Mouse (Mus musculus) adrenal gland, postnatal 4 days (tissue): ENCODE measurements around the gene Ndufa6. TPM values are rescaled to one million over a fixed set of nuclear protein-coding genes. Genes with fewer than 3 reads are reported as not detected.
"Not testable (repeated sequence)": the region's sequence is repeated elsewhere in the genome, so short reads cannot be mapped to it uniquely, and the experiment has no call there.

Source experiments
- DNase-seq, 2 experiments: peaks; one replicate each; pipeline ENCODE4 v3.0.0; 2021 to 2022; ENCODE audit warnings: low spot score in 2 of 2, mixed read lengths in 2 of 2
- total RNA-seq, 2 experiments: library from RNA; stranded (reverse); gene quantifications; 2 replicates each; pipeline ENCODE4 v1.2.3; 2021

The Ndufa6 gene
- total RNA-seq, 2 experiments from 2014 or later = 406 to 421 TPM

DNA sequence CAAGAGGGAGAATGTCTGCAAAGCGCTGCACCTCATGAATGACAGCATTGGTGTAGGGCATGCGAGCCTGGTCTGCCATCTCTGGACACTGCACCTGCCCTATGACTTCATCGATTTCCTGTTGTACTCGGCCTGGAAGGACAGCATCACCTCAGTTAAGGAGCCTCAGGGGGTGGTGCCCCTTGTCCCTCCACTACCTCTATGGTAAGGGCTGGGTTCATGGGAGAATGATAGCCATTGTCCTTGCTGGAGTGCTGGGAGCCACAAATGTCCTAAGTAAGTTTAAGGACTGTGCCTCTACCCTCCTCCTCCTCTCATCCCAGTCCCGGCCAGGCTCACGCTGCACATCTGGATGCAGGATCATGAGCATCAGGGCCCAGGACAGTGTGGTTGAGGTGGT is 18.3 kb upstream of the Ndufa6 start:
- no peak for DNase-seq

DNA sequence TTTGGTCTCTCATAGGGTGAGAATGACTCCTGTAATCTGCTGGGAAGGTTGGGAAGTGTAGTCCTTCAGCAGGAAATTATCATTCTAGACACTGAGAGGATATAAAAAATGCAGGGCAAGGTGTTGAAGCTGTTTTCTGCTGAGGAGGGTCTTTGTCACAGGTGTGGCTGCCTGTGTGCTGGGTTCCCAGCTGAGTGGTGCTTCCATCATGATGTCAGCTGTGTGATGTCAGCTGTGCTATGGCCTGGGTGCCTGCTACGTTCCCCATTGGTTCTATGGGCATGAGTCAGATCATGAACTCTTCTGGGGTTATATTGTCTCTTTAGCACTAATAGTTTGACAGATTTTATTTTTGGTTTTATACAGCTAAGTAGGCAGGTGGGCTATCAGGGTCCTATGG is 14.7 kb upstream of the Ndufa6 start:
- DNase-seq = no peak

GRCm38 (mm10) chr15:82368146-82368545 is 14.0 kb upstream of the Ndufa6 start:
- DNase-seq = no peak

DNA sequence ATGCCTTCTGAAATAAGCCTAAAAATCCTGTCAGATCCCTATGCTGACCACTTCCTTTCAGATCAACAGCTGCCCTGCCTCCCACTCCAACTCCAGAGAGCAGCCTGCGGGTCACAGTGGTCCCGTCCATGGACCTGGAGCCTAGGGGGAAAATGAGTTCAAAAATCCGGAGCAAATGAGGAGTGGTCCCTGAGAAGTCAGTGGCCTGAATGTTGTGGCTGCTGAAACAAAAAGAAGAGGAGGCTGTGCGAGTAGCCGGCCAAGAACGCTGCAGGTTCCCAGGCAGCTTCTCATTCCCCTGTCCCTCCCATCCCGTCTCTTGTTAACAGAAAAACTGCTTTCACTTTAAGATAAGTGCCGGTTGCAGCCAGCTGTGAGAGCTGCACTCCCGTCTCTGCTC is 10.4 kb upstream of the Ndufa6 start:
- not testable (repeated sequence) for DNase-seq

DNA sequence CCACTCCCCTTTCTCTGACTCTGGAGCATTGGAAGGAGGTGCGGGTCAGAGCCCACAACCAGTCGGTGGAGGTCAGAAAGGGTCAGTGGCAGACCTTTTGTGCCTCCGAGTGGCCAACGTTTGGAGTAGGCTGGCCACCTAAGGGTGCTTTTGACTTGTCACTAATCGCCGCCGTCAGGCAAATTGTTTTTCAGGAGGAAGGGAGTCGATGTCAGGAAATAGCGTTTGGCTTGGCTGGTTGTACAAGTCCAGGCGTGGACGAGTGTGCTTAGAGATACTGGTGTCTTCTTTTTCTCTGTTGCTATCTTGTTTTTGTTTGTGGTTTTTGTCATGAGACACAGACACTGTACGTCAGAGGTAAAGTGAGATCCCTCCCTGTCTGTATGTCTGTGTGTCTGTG is 9.7 kb upstream of the Ndufa6 start:
- not testable (repeated sequence) for DNase-seq

- no peak for DNase-seq
Measured at GRCm38 (mm10) chr15:82362234-82362633, 8.1 kb upstream of the Ndufa6 start.

DNA sequence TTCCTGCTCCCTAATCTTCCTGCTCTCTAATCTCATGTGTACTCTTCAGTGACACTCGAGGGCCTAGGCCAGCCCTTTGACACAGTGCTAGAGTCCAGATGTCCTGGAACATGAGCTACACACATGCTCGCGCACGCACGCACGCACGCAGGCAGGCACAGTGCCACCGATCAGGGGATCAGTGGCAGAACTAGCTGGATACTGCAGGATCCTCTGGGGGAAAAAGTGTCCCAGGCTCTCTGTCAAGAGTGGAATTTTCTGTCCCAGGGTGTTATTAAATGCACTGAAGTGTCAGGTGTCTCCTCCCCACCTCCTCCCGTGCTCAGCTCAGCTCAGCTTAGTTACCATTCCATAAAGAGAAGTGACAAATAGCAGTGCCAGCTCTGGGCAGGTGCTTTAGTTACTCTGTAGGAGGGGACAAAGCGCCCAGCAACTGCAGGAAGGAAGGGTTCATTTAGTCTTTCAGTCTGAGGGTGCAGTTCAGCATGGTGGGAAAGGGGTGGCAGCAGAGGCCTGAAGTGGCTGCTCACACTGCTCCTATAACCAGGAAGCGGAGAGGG is 7.4 kb upstream of the Ndufa6 start:
- DNase-seq = peak in 1 of 2 experiments; percentile 3

DNA sequence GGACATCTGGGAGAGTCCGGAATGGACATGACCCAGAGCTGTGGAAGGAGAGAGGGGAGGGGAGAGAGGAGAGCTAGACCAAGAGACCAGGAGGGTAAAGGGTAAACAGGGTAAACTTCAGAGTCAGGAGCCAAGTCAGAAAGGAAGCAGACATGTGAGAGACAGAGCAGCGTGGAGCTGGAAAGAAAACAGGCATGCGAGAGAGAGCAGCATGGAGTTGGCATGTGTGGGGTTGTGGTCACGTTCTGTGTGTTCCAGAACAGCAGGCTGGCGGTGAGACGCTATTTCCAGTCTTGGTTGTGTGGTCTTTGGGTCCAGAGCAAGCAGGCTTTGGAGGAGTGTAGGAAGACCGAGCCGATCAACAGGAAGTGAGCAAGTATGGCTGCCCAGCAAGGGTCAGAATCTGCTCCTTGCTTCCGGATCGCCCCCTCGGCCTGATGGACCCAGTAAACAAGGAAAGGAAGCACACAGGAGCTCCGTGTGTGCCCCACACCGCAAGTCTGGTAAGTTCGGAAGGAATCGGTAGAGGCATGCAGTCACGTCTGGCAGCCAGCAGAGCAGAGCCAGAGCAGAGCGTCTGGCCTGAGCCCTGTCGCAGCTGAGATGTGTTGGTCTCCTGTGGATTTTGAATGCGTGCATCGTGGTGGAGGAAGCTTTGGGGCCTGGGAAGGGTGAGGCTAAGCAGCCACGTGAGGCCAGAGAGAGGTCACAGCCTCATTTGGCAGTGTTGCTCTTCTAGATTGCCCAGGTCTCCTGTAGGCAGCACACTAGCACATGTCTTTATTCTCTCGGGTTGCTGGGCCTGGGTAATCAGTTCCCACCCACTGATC is 4.5 kb upstream of the Ndufa6 start:
- DNase-seq = no peak

DNA sequence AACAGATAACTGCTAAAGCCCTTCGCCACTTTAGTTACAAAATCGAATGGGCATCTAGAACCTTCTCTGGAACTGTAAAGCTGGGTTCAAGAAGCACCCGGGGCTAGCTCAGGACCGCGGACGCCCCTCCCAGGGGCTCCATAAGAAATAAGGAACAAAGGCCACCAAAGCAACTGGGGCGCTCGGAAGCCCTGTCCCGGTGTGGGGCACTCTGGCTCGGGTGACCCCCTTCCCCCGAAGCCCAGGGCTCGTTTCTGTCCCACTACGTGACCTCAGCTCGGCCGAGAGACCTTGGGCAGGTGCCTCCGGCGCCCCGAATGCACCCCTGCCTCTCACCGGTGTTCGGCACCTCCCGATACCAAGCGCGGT is 393 bp downstream of the Ndufa6 start:
- DNase-seq = no peak

DNA sequence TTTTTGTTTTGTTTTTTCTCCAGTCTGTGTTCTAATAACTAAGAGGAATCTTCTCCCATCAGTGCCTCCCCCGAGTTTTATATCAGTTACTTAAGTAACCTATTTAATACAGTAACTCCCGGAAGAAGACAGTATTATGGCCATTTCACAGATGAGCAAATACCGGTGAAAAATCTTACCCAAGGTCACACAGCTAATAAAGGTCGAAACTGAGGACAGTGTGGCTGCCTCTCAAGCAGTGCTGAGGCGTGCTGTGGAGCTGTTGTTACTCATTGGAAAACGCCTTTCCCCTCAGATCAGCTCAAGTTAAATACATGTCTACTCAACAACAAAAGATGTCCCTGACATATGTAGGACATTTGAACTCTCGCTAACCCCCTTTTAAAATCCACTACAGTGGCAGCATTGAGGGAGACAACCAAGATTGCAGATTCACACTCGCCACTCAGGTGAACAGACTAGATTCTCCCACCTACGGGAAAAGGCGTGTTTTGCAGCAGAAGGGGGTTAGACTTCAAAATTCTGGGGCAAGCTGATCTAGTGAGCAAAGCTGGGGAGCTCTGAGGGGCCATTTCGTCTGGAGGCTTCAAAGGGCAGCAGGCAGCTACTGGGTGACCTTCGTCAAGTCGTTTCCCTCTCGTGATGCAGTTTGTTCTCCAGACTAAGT is 911 bp downstream of the Ndufa6 start:
- DNase-seq = no peak

- no peak for DNase-seq
Measured at GRCm38 (mm10) chr15:82351480-82351879, 2.6 kb downstream of the Ndufa6 start.

GRCm38 (mm10) chr15:82350349-82350748 is 3.8 kb downstream of the Ndufa6 start:
- DNase-seq = no peak

DNA sequence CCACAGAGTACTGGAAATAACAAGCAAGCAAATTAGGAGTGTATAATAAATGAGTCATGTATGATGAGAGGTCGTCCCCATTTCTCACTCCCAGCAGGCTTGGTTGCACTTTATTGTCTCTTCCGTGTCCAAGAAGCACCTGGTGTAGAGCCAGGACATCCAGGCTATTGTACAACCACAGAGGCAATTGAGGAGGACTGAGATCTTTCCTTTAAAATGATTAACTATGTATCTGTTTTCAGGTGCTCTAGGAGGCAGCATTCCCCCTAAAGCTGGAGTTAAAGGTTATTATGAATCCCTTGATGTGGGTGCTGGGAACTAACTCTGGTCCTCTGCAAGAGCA is 5.2 kb downstream of the Ndufa6 start:
- DNase-seq = no peak

GRCm38 (mm10) chr15:82348258-82348998 is 5.7 kb downstream of the Ndufa6 start:
- DNase-seq = no peak

DNA sequence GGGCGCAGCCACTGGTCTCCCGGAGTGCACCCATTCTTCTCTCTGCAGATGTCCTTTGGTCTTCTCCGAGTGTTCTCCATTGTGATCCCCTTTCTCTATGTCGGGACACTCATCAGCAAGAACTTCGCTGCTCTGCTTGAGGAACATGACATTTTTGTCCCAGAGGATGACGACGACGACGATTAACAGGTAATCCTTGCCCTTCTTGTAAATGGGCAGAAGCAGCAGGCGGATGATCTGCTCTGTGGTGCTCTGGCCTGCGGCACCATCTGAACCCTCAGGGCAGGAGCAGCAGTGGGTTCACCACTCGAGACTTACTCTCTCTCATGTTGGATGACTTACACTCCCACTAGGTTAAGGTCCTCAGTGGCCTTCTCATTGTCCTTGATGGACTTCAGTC is 6.3 kb downstream of the Ndufa6 start:
- no peak for DNase-seq

DNA sequence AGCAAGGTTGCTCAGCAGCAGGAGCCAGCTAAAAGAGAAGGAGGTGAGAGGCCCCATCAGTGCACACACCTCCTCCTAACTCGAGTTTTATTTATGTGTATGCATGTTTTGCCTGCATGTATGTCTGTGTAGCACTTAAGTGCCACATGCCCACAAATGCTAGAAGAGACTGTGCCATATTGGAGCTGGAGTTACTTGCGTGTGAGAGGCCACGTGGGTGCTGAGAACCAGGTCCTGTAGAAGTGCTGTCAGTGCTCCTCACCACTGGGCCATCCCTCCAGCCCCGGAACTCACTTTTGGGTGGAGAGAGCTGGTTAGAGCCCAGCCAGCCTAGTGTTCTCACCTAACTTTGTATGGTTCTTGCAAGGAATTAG is 6.8 kb downstream of the Ndufa6 start:
- DNase-seq = no peak

GRCm38 (mm10) chr15:82346580-82347302 is 7.4 kb downstream of the Ndufa6 start:
- no peak for DNase-seq

GRCm38 (mm10) chr15:82345820-82346470 is 8.2 kb downstream of the Ndufa6 start:
- DNase-seq = peak; percentile 79 to 93

DNA sequence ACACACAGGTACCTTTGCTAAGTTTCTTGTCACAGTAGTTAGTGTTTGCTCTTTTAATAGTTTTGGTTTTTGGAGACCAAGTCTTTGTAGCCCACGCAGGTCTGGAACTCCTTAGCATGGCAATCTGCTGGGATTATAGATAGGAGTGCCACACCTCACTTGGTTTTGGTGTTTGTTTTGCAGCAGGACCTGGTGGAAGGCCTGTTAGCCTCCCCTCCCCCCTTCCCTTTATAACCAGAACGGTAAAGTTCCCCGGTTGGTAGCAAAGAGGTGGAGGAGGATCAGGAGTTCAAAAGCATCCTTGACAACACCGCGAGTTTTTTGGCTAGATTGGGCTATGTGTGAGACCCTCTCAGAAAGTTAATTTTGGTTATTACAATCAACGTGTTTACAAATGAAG is 9.2 kb downstream of the Ndufa6 start:
- DNase-seq = no peak

DNA sequence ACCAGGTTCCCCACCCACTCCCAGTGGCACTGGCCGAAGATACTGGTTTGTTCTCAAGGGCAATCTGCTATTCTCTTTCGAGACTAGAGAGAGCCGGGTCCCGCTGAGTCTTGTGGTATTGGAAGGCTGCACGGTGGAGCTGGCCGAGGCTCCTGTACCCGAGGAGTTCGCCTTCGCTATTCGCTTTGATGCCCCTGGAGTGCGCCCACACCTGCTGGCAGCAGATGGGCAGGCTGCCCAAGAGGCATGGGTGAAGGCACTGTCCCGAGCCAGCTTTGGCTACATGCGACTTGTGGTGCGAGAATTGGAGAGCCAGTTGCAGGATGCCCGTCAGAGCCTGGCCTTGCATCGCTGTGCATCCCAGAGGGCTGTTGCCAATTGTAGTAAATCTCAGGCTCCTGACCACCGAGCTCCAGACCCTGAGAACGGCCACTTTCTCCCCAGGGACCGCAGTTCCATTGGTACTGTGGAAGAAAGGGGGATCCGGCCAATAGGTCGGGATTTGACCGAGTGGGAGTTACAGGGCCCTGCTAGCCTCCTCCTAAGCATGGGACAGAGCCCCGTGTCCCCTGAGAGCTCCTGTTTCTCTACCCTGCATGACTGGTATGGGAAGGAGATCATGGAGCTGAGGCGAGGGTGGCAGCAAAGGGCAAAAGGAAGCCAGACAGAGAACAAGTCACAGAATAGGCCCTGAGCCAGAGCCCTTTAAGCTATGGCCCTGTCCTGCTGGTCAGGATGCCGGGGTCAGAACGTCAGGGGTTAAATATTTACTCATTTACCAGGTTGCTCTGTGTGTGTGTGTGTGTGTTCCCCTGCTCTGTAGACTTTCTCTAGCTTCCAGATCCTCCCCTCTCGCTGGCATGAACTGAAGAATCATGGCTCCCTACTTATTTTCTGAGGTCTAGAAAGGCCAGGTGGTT is 10.5 kb downstream of the Ndufa6 start:
- DNase-seq = no peak
